Mouse (Mus musculus): ENCODE data around the gene Foxo3. TPM values are rescaled to one million over a fixed set of nuclear protein-coding genes. Genes with fewer than 3 reads are reported as not detected.

The Foxo3 gene
- polyA plus RNA-seq, 1 experiment = 99.0 TPM

DNA sequence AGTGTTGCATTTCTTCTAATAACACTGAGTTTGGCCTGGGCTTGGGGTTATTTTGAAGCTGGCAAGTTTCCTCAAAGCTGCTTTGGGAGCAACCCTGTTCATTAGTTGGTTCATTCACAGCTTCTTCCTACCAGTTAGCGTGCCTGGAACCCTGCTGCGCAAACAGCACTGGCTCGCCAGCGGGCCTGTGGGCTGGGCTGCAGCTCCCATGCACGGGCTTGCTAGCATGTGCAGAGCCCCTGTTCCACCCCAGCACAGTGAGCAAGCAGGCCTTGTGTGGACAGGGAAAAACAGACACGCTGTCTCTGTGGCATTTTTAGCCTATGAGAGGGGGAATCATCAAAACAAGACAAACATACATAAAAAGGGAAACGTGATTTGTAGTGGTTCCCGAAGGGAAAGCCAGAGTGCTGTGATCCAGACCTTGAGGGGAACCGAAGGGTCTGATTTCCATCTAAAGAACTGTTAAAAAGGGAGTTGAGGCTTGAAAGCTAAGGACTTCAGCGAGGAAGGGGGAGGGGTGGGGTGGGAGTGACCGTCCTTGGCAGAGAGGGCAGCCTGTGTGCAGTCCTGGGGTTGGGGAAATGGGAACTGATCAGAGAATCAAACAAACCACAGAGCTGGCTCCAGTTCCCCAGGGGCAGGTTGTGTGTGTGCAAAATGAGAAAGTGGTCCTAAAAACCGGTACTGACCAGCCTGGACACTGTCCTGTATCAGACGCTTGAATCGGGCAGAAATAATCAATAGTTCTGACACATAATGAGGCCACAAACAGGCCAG lies 123.9 kb downstream of the Foxo3 start:
- no peak for TF ChIP-seq GATA1 (IDR thresholded peaks at IDR 0.05; ENCODE audit: low read length)

DNA sequence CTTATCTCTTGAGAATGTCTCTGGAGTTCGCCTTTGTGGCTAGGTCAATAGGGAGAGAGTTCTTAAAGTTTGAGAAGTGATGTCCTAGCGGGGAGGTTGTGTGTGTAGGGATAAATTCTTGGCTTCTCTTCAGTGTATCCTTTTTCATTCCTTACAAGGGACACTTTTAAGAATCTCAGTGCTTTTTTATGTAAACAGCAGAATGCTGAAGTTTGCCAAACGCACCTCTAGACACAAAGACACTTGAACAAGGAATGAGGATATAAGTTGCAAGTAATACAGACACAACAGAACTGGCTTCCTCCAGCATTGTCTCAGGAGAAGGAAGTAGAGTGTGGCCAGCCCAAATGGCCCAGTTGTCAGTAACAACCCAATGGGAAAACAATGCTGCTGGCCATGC lies 126.8 kb downstream of the Foxo3 start:
- no peak for TF ChIP-seq GATA1 (IDR thresholded peaks at IDR 0.05; ENCODE audit: low read length)

DNA sequence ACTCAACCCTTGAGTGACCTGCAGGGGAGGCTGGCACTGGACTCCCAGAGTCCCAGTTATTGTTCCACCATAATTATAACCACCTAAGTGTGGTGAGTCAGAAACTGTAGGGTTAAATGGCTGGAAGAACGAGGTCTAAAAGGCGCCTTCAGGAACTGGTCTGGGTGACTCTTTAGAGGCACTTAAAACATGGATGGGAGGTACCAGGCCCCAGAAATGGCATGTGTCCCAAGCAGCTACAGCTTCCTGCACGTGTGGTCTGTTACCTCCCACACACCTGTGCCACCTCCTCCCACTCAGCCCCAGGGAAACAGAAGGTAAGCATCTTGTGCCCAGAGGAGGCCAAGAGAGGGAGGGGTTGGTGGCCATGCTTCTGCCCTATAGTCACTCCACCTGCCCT lies 128.2 kb downstream of the Foxo3 start:
- TF ChIP-seq GATA1 (IDR thresholded peaks at IDR 0.05; ENCODE audit: low read length) = no peak

DNA sequence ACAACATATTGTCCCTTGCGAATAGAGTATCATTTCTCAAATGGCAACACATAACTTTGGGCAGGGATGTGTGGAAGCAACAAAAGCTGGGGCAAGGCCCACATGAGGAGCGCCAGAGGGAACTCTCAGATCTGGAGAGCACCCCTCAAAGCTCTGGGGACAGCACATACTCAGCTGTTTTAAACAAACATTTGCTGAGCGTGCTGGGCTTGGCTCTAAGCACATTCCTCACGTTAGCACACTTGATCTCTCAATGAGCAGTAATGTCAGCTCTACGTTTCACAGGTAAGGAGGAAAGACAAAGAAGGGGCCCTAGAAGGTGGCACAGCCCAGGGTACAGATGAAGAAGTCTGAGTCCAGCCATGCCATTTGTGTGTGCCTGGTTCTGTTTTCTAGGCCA lies 131.3 kb downstream of the Foxo3 start:
- no peak for TF ChIP-seq GATA1 (IDR thresholded peaks at IDR 0.05; ENCODE audit: low read length)

DNA sequence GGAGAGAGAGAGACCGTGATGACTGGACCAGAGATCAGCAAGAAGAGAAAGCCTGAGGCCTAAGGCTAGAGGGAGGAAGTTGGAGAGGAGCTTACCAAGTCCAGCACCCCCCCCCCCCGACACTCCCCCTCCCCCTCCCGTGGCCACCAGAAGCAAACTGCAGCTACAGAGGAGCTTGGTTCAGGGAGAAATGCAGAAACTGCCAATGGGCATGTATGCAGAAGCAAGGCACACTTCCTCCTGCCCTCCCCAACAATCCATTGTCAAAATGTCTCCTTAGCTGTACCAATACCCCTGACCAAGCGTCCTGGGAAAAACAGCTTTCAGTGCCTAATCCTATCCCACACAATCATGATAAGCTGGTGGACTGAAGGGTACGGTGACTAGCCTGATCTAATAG lies 131.8 kb downstream of the Foxo3 start:
- no peak for TF ChIP-seq GATA1 (IDR thresholded peaks at IDR 0.05; ENCODE audit: low read length)

DNA sequence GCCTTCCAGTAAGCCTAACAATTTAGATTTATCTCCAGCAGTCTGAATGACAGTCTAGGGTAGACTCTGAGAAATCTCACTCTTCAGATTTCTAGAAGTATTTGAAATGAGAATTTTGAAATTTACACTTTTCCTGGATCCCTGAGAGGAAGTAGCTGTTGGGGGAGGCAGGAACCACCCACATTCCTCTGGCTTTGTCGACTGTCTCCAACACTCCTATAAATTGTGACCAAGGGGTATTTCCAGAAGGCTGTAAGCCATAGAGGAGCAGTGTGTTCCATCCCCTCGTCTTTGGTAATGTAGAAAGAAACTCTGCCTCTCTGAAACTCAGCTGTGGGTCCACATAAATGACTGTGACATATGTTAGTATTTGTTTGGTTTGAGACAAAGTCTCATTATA lies 132.4 kb downstream of the Foxo3 start:
- no peak for TF ChIP-seq GATA1 (IDR thresholded peaks at IDR 0.05; ENCODE audit: low read length)

DNA sequence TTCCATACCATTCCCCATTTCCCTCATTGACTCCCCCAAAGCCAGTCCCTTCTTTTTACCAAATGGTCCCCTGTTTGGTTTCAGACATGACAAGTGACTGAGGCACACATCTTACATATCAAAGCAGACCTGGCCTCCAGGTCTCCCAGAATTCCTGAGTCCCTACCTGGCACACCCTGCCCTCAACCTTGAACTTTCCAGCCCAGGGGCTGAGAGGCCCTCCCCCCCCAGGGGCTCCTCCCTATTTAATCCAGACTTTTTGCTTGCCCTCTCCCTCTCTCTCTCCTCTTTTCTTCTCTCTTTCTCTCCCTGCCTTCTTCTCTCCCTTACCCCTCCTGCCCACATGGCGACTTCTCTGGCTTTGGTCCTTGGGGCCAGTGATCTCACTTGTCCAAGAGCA lies 133.8 kb downstream of the Foxo3 start:
- no peak for TF ChIP-seq GATA1 (IDR thresholded peaks at IDR 0.05; ENCODE audit: low read length)

DNA sequence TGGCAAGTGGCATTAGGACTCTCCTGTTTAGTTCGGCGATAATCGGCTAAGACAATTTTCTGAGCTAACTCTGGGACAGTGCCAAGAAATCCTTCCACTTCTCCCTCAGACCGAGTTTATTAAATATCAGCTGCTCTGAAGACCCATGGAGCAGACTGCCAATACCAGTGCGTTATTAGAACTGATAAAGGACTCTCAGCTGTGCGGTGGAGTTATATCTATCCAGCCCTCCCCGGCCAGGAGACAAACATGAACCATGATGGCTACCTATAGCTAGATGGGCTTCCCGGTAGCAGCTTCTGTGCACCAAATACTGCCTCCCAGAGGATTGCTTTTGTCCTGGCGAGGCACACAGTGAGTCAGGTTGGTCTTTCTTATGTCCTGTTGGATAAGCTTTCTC lies 134.5 kb downstream of the Foxo3 start:
- no peak for TF ChIP-seq GATA1 (IDR thresholded peaks at IDR 0.05; ENCODE audit: low read length)

DNA sequence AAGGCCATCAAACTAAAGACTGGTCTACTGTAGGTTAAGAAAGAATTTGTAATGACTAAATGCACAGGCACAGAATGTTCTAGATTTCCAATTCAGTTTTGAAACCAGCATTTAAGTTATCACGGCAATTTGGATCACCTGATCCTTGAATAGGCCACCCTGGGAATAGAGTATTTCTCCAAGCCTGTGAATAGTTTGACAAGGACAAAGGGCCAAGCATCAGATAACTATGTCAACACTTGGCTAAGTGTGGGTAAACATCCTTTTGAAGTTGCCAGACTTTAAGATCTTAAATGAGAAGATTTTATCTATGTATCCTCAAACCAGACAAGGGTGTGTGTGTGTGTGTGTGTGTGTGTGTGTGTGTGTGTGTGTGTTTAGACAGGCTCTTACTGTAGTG lies 136.8 kb downstream of the Foxo3 start:
- TF ChIP-seq GATA1 (IDR thresholded peaks at IDR 0.05; ENCODE audit: low read length) = no peak

DNA sequence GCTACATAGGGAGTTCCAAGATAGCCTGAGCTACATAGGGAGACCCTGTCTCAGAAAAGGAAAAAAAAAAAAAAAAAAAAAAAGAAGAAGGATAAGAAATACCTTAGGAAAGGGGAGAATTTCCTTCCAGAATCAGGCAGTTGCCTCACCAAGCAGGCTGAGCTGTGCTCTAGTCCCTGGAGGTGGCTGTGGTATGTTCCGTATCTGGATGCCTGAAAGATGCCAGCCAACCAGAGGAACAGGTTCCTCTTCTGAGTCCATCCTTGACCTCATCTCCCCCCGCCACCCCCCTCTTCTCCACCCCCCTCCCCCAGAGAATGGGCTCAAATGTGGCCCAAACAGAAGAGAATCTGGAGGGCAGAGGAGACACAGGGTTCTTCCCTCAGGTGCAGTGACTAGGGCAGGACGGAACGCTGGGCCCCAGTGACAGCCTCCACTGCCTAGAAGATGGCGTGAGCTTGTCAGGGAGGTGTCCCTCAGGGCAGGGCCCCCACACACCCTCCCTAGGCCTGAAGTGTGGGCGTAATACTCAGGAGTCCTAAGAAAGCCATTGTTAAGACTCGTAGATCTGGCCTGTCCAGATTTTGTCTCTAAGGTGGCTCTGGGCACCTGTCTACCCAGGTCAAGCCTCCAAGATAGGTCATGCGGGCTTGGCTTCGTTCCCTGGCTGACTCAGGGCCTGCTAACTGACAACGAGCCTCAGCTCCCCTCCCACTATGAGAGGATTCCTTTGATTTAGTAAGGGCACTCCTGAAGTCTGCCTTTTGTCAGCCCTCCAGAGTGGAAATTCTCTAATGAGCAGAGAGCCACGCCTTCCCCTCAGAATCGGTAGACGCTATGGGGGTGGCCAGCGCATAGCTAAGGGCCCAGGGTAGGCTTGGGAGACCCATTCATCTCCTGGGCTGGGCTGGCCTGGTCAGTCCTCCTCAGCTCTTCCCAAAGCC lies 141.5 kb downstream of the Foxo3 start:
- no peak for TF ChIP-seq GATA1 (IDR thresholded peaks at IDR 0.05; ENCODE audit: low read length)

Other genes with a start within 250 kb of the Foxo3 start
- 5.9 and 6.5 TPM in 2 replicates for gene Afg1l, start 201.8 kb upstream of the Foxo3 start, polyA plus RNA-seq (2012)
- 234 and 320 TPM in 2 replicates for gene Snx3, start 225.3 kb upstream of the Foxo3 start, polyA plus RNA-seq (2012)